Mouse (Mus musculus) left cerebral cortex, adult 9 months (tissue): ENCODE results near the gene Phyhipl.

ENCODE experiments used
- DNase-seq, 2 experiments: peaks; one replicate each; pipeline ENCODE4 v3.0.0; 2022; ENCODE audit warnings: low spot score in 2 of 2

Phyhipl gene

DNA sequence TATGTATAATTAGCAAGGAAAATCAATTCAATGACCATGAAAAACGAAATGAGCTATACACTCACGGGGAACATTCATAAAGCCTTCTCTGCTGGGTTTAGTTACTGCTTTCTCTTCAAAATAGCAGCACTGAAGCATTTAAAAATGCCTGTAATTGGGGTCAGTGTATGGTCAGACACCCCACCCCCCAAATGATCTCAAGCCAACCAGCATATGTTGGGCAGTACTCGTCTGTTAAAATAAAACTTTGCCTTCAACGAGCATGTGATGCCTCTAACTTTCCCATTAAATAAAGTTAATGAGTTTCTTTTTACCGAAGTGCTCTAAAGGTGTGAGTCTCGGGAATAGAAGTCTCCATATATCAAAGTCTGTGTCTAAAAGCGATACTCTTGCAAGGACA, at the start of gene Phyhipl:
Phyhipl (minus strand) TSS at position 138 of the 400 bp plus-strand sequence.
- DNase-seq: no peak

DNA sequence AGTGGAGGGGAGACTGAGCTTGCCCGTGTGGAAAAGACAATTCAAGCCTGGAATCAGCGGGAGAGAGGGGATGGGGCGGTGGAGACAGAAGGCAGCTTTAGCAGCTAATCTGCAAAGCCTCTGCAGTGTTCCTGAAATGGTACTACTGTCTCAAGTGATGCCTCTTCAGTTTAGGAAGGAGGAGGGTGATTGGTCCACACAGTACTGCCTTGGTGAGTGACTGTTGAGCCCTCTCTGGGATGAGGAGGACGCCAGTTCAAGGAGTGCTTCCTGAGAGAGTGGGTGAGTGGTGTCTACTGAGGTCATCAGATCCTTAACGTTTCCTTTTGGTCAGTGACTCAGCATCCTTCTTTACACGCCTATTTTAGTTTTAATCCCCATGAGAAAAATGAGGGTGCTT, 47.4 kb upstream of the Phyhipl start:
- DNase-seq: no peak

DNA sequence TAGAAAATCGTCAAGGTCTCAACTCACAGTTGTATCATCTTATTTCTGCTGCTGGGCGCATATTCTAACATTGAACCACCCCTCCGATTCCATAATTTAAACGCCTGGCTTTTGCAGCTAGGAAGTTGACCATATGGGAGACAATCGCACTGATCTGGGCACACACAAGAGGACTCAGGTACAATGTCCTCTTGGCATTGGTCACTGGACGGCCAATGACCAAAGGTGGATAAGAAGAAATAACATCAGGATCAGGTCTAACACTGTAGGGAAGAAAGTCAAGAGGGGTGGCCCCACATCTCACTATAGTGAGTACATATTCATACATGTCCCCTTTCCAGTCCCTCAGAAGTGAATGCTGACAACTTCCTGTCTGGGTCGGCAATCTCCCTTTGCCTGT, 43.8 kb upstream of the Phyhipl start:
- DNase-seq: no peak

DNA sequence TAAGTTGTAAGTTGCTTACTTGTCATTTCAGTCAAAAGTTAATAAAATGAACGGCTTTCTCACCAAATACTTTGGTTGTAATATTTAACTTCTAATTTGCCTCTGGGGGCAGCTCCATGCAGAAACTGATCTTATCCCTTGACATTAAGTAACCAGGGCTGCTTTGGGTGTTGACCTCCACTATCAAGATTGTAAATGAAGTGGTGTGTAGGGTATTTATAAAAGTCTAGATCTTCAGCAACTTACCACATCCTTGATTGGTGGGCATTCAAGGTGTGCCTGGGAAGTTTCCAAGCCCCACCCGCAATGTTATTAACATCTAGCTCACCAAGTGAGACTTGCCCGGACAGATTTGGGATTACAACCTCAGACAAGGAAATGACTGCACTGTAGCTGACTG, 42.2 kb upstream of the Phyhipl start:
- DNase-seq: no peak

DNA sequence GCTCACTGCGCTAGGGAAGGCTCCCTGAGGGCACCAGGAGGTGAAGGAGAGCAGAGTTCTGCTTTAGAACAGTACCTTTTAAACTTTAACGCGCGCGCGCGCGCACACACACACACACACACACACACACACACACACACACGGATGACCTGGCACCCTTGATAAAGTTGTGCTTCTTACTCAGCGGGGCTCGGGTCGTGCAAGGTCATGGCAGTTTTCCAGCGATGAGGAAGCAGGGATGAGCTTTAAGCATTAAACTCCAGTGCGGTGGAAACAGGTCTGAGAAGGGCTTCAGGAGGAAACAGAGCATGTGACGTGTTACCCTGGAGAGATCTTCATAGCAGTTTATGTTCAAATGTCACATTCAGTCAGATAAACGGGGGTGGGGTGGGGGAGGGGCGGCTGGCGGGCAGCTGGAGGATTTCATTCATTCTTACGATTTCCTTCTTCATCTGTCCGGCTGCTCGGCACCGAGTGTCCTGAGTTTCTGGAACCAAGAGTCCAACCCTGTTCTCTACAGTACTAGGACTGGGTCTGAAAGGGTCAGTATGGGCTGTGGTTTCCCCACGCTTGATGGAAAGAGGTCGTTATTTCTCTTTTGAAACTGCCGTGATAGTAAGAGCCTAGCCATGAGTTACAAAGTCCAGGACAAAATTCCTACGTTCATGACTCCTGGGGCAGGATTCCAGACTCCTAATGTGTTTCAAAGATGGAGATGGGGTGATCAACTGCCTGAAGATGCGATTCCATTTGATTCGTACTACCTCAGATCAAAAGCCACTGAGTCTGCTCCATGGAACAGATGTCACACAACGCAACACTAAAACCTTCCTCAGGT, 41.2 kb upstream of the Phyhipl start:
- DNase-seq: no peak

DNA sequence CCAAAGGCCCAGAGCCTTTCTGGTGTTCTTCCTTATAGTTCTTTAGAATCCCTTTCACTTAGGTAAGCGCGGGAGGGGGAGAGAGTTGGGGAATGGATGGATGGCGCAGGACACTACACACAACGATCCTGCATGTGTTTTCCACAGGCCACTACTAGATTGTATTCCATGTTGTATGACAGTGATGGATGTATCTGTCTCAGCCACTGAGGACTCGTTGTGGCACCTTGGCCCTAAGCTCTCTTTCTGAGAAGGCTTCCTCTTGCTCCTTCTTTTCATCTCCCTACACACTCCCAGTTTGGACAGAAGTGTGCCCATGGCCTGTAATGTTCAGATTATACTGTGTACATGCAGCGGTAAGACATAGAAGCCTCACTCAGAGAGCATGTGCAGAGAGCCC, 33.6 kb upstream of the Phyhipl start:
- no peak for DNase-seq

DNA sequence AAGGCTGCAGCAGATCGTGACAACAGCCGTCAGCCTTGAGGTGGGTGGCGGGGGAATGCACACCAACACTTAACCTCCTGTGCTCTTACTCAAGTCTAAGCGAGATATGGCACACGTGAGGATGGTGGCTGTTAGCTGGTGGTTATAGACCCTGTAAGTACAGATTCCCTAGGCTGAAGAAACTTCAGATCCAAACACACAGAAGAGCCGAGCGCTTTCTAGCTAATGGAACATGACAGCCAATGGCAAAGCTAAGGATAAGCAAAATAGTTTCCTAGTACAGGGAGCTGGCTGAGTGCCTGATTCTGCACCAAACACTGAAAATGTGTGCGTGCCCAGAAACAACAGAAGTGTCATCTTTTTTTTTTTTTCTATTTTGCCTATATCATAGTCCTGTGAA, 33.1 kb upstream of the Phyhipl start:
- DNase-seq: no peak

DNA sequence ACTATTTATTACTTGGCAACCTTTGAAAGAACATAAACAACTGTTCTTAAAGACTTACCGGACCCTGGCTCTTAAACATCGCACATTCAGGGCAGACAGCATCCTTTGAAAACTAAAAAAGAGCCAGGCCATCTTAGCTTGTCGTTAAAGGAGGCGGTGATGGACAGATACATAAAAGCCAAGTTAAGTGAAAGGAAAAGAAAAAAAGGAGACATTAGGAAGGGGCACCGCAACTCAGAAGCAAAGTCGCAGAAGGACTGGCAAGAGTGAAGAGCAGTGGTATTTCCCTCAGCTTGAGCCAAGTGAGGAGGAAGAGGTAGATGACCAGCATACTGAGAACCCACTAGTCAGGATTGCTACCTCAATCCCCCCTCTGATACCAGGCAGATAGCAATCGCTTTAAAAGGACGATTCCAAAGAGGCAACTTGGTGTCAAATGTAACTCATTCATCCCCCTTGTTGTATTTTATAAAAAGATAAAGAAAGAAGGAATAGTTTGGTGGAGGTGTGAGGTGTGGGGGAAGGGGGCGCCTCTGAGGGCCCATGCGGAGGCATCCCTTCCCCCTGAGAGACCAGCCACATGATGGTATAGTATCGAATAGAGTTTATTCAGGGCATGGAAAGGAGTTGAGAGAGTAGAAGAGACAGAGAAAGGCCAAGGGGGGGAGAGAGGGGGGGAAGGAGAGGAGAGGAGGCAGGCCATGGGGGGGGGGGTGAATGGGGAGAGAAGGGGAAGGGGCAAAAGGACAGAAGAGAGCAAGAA, 31.4 kb upstream of the Phyhipl start:
- no peak for DNase-seq

DNA sequence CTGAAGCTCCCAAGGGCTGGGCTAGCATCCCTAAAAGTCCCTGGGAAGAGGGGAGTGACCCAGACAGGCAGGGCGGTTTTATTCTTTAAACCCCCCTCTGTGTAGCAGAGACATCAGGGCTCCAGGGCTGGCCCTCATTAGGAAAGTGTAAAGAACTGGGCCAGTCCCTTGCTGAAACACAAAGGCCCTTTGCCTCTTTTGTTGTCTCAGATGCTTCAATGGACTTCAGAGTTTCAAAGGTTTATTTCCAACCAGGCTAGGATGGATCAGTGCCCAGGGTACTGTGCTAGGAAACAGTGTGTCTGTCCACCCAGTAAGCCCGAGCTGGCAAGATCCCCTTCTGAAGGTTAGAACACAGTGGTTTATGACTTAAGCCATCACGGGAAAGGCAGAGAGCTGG, 30.7 kb upstream of the Phyhipl start:
- peak; percentile 13 to 54 for DNase-seq

DNA sequence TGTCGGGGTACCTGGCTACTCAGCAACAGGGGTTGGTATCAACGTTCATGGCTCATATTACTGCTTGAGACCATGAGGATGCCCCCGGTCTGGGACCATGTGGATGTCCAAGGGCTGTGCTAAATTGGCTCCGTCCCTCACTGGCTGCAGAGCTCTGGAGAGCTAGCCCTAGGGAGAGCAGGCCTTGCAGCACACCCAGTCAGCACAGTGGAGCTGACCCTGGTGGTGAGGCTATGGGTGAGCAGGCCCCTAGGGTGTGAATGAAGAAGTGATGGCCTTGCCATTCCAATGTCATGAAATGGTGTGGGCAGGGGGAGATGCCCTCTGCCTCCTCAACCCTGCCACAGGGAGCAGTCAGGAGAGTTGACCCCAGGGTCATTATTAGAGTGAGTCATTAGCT, 27.7 kb upstream of the Phyhipl start:
- no peak for DNase-seq

DNA sequence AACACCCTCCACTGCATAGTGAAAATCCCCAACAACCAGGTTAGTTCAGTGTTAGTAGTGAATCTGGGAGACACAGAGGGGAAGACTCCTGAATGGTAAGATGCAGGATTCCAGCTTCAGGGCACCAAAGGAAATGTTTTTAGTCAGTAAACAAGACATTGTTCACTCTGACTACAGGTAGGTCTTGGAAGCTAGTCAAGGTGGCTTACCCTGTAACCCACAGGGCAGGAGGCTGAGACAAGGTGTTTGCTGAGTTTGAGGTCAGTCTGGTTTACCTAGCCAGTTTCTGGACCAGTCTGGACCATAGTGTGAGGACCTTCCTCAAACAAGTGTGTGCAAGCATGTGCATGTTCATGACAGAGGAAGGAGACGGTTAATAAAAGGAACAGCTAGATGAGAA, 22.2 kb upstream of the Phyhipl start:
- no peak for DNase-seq

DNA sequence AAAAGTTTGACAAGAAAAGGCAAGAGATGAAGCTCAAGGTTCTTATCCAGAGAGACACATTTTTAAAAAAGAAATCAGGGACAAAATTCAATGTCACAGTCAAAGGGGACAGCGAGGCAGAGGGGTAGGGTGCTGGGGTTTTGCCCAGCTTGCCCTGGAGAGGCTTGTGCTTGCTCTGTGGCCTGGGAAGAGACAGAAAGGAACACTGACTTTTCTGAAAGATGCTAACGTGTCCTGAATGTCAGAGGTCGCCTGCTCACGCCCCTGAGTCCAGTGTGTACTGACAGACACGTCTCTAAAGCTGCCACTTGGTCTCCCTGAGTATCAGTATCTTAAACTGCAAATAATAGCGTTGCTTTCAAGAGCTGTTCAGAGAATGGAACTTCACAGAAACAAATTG, 507 bp upstream of the Phyhipl start:
- DNase-seq: no peak

DNA sequence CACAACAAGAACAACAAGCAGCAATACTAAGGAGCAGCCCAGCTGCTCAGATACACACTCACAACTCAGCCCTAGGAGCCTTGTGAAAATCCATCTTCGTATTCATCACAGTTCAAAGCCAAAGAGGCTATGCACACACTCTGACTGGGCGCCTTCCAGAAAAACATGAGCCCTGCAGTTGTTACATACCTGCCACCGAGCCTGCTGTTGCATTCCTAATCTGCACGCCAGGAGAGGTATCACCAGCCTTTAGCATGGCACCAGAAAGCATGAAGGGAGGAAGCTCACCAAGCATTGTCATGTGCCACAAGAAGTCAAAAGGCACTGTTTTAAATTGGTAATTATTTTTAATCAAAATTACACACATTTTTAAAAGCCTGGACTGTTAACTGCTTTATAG, 1.1 kb downstream of the Phyhipl start:
- DNase-seq: no peak

DNA sequence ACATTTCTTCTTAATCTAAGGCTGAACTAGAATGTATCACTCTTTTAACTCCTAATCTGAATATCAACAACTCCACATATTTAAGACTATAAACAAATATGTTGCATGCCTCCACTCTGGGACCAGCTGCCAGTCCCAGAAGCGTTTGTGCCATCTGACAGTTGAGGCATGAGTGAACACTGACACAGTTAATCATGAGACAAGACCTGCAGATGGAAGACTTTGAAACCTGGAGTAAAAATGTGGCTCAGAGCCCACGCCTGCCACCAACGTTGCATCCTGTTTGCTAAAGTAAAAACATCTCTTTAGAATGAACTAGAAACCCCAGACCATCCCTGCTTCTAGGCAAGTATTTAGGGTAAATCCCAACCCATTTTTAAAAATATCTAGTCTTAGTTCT, 1.6 kb downstream of the Phyhipl start:
- no peak for DNase-seq

DNA sequence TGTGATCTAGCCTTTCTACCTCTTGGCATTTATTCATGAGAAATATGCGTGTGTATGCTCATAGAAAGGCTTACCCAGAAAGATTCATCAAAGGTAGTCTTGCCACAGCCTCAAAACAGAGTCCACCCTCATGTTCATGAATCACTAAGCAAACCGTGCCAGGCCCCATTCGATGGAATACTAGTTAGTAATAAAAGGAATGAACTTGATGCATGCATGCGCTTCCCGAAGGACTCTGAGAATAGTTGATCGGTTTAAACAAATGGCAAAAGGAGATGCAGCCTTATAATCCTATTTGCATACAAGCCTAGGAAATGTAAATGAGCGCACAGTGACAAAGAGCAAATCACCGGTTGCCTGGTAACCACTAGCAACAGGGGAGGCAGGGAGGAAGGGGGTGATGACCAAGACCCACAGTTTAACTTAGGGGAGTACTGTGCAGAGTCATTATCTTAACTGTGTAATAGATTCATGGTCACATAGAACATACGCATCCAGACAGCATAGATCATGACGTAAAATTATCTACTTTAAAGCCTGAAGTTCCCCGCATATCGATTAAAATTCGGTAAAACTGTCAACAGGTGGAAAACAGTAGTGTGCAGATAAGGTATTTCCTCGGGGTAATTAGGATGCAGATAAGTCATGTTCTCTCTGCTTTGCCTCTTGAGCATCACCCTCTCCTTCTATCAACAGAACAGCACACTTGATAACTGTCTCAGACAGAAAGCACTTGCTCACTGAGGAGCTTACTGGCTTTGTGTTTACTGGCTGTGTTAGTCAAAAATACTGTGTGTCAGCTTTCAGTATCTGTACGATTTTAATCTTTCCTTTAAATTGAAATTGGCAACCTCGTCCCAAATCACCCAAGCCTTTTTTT, 3.8 kb downstream of the Phyhipl start:
- no peak for DNase-seq

DNA sequence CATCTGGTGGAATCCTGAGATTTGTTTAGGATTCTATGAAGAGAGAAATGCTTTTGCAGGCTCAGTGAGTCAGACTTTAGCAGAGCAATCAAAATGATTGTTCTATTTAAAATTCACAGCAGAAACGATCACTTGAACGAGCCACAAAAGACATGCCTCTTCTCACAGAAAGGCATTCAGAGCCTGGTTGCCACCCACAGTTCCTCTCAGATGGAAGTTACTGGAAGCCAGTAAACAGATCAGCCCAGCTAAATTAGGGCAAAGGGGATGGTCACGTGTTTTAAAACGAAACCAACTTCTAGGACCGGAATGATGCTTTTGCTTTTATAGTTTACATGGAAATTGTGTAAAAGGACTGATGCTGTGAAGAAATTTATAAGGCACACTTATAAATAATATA, 6.9 kb downstream of the Phyhipl start:
- peak; percentile 63 to 64 for DNase-seq

DNA sequence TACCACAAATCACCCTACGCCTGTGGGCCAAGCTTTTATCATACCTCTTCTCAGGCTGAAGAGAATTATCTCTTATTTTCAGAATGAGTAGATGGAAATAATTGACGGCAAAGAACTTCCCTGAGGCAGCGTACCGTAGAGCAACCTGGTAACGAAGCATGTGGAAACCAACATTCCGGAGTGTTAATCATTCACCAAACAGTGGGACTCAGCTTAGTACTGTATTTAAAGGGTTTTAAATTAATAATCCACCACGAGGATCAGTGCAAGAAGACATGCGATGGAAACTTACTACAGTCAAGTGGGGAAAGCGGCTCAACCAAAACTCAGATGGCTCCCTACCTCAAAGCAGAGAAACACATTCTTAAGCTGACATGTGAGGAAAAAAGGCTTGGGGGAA, 12.6 kb downstream of the Phyhipl start:
- DNase-seq: no peak

DNA sequence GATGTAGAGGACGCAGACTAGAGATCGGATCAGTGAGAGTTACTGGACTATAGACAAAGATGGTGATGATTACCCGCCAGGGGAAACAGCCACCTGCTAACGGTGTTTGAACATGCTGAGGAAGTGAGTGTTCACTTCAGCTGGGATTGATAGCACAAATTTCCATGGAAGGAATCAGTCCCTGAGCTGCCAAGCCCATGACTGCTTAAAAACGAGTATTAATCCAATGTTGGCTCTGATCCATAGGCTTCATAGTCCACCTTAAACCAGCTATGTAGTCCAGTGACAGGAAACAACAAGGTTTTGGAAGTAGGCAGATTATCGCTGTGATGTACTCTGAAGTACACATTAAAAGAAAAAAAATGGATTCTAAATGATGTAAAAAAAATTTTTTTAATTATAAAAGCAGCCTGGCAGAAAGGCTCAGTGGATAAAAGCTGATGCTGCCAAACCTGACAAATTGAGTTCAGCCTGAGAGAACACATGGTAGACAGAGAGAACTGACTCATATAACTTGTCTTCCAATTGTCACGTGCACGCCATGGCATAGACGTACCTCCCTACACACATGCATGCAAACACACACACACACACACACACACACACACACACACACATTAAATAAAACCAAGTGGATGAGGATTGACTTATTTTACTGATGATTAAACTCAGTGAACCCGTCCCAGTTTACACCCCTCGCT, 14.7 kb downstream of the Phyhipl start:
- DNase-seq: no peak

DNA sequence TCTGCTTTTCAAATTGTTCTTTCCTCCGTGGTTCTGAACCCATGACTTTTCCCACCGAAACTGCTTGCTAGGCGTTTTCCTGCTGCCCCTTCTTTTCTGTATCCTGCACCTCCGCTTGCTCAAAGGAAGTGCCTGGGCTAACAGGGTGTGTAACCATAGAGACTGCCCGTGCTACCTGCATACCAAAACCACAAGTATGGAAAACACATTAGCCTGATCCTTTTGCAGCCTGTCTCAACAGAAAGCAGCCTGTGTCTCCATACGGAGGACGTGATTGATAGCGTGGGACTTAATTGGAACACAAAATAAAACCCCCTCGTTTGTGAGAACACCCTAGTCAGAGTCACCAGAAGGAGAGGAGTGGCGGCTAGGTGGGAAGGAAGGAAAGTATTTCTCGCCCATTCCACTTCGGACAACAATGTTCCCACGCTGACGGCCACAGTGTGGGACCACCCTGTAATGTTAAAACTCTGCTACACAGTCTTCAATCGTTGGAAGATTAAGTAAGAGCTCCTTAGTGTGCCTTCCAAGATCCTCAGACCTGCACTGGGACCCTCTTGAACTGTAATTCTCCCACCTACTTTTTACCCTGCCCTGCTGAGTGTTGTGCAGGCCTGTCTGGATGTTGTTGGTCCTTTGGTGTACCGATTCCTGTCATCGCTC, 15.6 kb downstream of the Phyhipl start:
- no peak for DNase-seq

DNA sequence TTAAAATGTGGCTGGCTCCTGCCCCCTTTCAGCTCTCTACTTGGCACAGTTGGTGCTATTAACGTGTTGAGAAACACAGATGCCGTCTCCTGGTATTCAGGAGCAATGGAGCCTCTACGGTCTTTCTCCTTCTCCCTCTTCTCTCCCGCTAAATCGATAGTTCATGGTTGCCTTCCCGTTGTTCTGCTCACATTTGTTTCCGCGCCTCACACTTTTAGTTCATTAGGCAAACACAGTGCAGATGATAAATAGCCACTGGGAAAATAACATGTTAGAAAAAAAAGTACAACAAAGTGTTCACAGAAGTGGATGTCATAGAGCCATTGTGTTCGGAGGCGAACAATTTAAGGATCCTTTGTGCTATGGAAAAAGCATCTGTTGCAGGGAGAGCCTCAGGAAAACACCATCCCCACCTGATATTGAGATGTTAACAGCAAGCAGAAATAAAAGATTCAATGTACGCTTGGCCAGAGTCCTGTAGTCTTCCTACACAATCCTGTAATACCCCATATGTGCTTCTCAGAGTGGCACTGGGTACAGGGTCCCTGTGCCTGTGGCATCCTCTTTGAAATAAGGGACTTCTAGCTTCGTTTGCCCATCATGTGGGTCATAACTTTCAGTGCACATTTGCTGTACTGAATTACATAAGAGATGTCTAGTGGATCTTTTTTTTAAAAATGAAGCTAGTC, 18.0 kb downstream of the Phyhipl start:
- no peak for DNase-seq

DNA sequence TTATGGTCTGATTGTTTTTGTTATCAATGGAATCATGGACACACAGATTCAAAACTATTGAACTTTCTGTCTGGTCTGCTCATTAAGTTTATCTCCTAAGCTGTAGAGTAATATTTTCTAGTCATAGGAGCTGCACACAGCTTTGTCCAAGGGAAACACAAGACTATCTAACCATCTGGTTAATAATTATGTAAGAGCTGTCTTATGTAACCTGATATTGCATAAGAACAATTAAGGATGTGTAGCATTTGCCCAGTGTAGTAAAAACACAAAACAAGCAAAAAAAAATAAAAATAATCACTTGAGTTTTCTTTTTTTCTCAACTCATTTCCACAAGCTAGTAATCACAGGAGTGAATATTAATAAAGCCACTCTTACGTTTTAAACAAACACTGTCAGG, 20.5 kb downstream of the Phyhipl start:
- DNase-seq: no peak
